Mouse (Mus musculus): ENCODE results near the gene Atp8b3. TPM values are rescaled to one million over a fixed set of nuclear protein-coding genes. Genes with fewer than 3 reads are reported as not detected.

Gene Atp8b3
- polyA plus RNA-seq (2012; rRNA removed) = 0.08 and 0.09 TPM in 2 replicates

DNA sequence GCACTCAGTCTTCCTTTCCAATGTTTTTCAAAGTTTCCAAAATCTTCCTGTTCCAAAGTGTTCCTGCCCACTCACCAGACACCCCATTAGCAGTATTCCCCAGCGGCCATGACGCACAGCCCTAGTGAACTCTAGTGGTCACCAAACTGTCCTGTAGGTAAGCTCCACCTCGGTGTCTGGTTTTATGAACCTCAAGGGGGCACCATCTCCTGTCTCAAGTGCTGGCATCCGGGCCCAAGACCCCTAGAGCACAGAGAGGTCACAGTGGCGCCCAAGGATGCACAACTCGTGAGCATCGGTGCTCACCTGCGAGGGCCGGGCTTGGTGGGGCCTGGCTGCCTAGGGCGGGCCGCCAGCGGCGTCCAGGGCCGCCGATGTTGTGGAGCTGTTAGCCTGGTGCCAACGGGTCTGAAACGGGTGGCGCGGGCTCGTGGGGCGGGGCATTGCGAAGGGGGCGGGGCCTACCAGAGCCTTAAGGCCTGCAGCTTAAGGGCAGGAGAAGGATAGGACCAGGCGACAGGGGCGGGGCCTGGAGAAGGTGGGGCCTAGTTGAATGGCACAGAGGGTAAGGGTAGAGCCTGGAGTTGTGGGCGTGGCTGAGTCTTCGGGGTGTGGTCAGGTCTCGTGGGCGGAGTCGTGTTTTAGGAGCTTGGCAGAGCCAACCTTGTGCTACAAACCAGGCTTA is at the start of gene Atp8b3:
Atp8b3 (minus strand) TSS at position 415 of the 685 bp plus-strand sequence.
- Histone ChIP-seq H3K27ac (ENCODE audit: insufficient read depth, low read length) (no peak within 1 kb of the TSS), H3K4me1 (ENCODE audit: control insufficient read depth, insufficient read depth, low read length) (0 out of 2 replicates have a peak, but pooled peaks cover 1% of the 10 kb centered on the region), H3K4me3 (ENCODE audit: insufficient read depth, low read length) (no peak within 1 kb of the TSS)
- TF ChIP-seq CTCF (IDR thresholded peaks at IDR 0.05; ENCODE audit: extremely low read depth, insufficient read depth, low read length) (no peak), POLR2A (IDR thresholded peaks at IDR 0.05; ENCODE audit: extremely low read depth, insufficient read depth, low read length) (no peak)

DNA sequence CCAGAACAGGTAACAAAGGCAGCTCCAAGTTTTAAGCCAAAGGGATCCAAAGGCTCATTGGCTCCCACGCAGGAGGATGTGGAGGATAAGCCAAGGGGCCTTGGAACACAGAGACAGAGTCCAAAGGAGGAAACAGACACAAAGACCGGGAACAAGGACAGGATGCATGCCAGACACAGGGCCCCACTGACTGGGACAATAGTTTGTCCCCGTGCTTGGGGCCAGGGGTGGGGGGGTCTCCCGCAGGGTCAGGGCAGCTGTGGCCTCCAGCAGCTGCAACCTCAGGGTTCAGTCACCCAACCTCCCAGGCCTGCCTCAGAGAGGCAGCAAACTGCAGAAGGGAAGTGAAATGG is 48.4 kb upstream of the Atp8b3 start:
- peak overlapping the region; percentile 63 for H3K27ac ChIP-seq (ENCODE audit: insufficient read depth, low read length)

DNA sequence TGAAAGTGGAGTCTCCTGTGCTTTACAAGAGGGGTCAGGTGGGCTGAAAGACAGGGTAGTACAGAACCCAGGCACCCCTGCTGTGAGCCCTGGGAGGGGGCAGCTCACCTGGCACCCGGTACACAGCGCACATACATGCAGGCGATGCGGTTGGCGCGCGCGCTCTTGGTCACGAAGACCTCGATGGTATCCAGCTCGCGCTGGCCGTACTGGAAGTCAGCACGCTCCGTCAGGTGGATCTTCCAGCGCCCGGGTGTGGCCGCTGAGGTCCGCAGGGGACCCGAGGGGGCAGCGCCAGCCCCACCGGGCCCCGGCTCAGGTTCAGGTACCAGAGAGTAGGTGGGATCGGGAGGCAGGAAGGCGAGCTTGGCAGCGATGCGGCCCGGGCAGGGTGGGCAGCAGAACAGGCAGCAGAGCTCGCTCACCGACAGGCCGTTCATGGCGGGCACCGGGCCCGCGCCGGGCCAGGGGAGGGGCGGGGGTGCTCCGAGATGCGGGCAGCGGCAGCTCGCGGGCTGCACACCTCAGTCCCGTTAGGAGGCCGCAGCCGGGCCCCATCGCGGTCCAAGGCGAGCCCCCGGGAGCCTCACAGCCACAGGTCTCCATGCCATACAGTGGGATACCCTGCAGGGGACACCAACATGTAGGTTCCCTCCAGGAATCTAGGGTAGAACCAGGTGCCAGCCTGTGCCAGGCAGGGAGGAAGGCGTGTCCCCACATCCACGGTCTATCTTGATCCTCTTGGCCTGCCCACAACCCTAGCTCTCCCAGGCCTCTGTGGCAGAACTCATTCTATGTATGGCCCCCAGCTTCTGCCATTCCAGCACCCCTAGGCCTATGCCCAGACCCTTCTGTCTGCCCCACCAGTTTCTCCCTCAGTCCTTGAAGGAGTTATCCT is 47.7 kb upstream of the Atp8b3 start:
- TF ChIP-seq POLR2A (IDR thresholded peaks at IDR 0.05; ENCODE audit: extremely low read depth, insufficient read depth, low read length) = no peak
- no peak for TF ChIP-seq CTCF (IDR thresholded peaks at IDR 0.05; ENCODE audit: extremely low read depth, insufficient read depth, low read length)
- Histone ChIP-seq H3K4me3 (ENCODE audit: insufficient read depth, low read length) (no peak overlapping the region), H3K27ac (ENCODE audit: insufficient read depth, low read length) (peak overlapping the region; percentile 63), H3K4me1 (ENCODE audit: control insufficient read depth, insufficient read depth, low read length) (peaks cover 8% of the 10 kb centered on the region)

More for the DNA sequence above, 48.4 kb upstream of the Atp8b3 start:
- TF ChIP-seq CTCF (IDR thresholded peaks at IDR 0.05; ENCODE audit: extremely low read depth, insufficient read depth, low read length) (no peak), POLR2A (IDR thresholded peaks at IDR 0.05; ENCODE audit: extremely low read depth, insufficient read depth, low read length) (no peak)
- H3K4me1 ChIP-seq (ENCODE audit: control insufficient read depth, insufficient read depth, low read length) = peaks cover 8% of the 10 kb centered on the region
- no peak overlapping the region for H3K4me3 ChIP-seq (ENCODE audit: insufficient read depth, low read length)

DNA sequence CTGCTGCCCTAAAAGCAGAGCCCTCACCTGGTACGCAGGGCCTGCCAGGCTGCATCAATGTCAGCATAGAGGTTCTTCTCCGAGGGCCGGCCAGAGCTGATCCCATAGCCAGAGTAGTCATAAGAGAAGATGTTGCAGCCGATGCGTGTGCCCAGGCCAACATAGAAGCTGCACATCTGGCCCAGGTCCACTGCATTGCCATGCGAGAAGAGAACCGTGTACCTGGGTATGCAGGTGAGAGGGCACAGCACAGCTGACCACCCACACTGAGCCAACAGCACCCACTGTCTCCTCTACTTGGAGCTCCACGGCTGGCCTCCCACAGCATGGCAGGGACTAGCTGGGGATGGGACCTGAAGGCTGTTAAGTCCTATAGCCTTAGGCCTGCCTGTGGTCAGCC is 46.7 kb upstream of the Atp8b3 start:
- H3K4me3 ChIP-seq (ENCODE audit: insufficient read depth, low read length) = no peak overlapping the region
- H3K27ac ChIP-seq (ENCODE audit: insufficient read depth, low read length) = no peak overlapping the region
- TF ChIP-seq POLR2A (IDR thresholded peaks at IDR 0.05; ENCODE audit: extremely low read depth, insufficient read depth, low read length) = no peak
- no peak for TF ChIP-seq CTCF (IDR thresholded peaks at IDR 0.05; ENCODE audit: extremely low read depth, insufficient read depth, low read length)
- peaks cover 8% of the 10 kb centered on the region for H3K4me1 ChIP-seq (ENCODE audit: control insufficient read depth, insufficient read depth, low read length)

DNA sequence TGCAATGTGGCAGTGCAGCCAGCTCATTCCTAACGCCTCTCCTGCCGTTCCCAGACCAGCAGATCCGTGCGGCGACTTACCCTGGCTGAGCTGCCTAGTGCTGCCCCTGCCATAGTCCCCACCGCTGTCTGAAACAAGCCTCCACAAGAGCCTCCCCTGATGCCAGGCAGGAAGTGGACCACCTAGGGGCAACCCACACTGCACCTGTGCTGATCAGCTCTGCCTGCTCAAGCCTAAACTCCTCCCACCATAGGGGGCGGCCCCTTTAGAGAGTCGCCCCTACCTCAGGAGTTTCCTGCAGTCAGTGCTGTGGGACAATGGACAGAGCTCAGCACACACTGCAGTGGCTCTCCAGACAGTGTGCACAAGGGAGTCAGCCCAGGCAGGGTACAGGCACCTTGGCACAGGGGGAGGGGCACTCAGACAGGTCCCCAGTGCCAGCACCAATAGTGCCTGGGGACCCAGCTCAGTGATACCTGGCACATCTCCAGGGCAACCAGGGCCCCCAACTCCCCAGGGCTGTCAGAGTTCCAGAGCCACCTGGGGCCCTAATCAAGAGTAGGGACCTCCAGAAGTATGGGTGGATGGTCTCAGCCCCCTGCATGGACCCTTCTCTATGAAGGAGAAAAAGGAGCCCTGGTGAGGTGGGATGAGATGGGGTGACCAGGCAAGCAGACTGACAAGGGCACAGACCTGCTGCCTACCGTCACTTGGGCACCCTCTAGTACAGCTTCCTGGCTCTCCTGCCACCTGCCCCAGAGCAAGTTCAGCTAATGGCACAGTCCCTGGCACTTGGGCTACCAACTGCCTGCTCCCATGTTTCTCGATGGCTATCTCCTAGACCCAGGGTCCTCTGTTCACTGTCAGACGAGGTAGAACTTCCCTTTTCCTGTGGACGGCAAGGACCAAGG is 46.0 kb upstream of the Atp8b3 start:
- H3K27ac ChIP-seq (ENCODE audit: insufficient read depth, low read length) = no peak overlapping the region
- no peak overlapping the region for H3K4me3 ChIP-seq (ENCODE audit: insufficient read depth, low read length)
- H3K4me1 ChIP-seq (ENCODE audit: control insufficient read depth, insufficient read depth, low read length) = peaks cover 8% of the 10 kb centered on the region
- TF ChIP-seq POLR2A (IDR thresholded peaks at IDR 0.05; ENCODE audit: extremely low read depth, insufficient read depth, low read length) (no peak), CTCF (IDR thresholded peaks at IDR 0.05; ENCODE audit: extremely low read depth, insufficient read depth, low read length) (no peak)

DNA sequence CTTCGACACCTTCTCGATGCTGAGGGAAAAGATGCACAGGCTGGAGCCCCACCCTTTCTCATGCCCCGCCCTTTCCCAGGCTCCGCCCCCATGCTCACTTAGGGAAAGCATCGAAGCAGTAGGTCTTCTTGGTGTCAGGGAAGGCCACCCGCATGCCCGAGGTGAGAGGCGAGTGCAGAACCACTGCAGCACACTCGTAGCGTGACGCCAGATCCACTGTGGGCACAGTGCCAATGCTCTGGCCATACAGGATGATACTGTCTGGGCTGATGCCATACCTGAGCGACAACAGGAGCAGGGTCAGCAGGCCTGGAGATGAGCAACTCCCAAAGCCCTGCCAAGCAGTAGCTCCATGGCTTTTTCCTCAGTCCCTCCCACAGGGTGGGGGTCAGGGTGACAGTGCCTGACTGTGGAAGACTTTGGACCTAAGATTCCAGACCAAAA is 45.1 kb upstream of the Atp8b3 start:
- no peak overlapping the region for H3K27ac ChIP-seq (ENCODE audit: insufficient read depth, low read length)
- TF ChIP-seq CTCF (IDR thresholded peaks at IDR 0.05; ENCODE audit: extremely low read depth, insufficient read depth, low read length) (no peak), POLR2A (IDR thresholded peaks at IDR 0.05; ENCODE audit: extremely low read depth, insufficient read depth, low read length) (no peak)
- H3K4me3 ChIP-seq (ENCODE audit: insufficient read depth, low read length) = no peak overlapping the region
- peaks cover 8% of the 10 kb centered on the region for H3K4me1 ChIP-seq (ENCODE audit: control insufficient read depth, insufficient read depth, low read length)

DNA sequence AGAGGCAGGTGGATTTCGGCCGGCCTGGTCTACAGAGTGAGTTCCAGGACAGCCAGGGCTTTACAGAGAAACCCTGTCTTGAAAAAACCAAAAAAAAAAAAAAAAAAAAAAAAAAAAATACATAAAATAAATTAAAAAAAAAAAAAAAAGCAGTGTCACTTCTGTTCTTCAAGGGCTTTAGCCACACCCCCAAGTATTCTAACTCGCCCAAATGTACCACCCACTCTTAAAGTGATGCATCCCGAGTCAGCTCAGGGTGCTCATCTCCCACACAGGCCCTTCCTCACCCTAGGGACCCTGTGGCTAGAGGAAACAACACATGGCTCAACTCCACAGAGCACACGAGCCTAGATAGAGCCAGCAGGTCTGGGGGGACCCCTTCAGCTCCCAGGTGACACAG is 44.1 kb upstream of the Atp8b3 start:
- Histone ChIP-seq H3K4me1 (ENCODE audit: control insufficient read depth, insufficient read depth, low read length) (peaks cover 4% of the 10 kb centered on the region), H3K4me3 (ENCODE audit: insufficient read depth, low read length) (no peak overlapping the region), H3K27ac (ENCODE audit: insufficient read depth, low read length) (no peak overlapping the region)
- TF ChIP-seq POLR2A (IDR thresholded peaks at IDR 0.05; ENCODE audit: extremely low read depth, insufficient read depth, low read length) (no peak), CTCF (IDR thresholded peaks at IDR 0.05; ENCODE audit: extremely low read depth, insufficient read depth, low read length) (no peak)

DNA sequence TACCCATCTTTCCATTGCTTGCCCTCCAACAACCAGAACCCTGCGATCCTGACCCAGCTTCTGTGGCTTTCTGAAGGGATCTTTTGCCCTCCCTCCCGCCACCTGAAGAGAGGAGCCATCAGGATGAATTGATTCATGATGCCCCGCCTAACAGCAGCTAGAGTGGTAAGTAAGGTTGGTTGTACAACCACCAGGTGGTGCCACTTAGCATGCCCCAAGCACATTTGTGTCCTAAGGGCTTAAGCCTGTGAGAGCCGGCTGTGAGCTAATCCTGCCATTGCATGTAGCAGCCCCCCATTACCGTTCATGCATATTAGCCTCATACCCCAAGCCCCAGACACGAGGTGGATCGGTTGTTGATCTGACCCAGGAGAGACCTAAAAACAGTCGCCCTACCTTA is 40.0 kb upstream of the Atp8b3 start:
- Histone ChIP-seq H3K4me3 (ENCODE audit: insufficient read depth, low read length) (peak overlapping the region; percentile 63; the same call in 1 of the 2 replicates), H3K27ac (ENCODE audit: insufficient read depth, low read length) (no peak overlapping the region), H3K4me1 (ENCODE audit: control insufficient read depth, insufficient read depth, low read length) (peaks cover 2% of the 10 kb centered on the region; the same call in 1 of the 2 replicates)
- TF ChIP-seq CTCF (IDR thresholded peaks at IDR 0.05; ENCODE audit: extremely low read depth, insufficient read depth, low read length) = peak; percentile 50
- no peak for TF ChIP-seq POLR2A (IDR thresholded peaks at IDR 0.05; ENCODE audit: extremely low read depth, insufficient read depth, low read length)
